Mouse (Mus musculus) embryo, embryonic 11.5 days (tissue): ENCODE measurements around the gene Slc6a17.

Source experiments
- DNase-seq: peaks from one replicate; pipeline ENCODE4 v3.0.0-alpha.2; 2012; ENCODE audit warnings: low read depth, low spot score

The Slc6a17 gene

DNA sequence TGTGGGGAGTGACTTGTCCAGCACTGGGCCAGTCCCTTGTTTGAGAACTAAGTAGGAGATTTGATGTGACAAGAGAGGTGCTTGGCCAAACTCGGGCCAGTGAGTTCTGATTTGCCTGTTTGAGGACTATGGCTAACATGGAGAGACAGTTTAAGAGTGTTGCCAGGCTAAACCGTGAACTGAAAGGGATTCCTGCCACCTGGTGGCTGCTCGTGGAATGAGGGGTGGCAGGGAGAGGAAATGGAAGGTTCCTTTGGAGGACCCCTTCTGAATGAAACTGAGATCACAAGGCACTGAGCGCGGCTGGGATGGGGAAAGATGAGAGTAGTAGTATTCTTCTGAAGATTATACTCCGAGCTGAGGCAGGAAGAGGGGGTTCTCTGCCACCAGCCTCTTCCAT lies 51.2 kb downstream of the Slc6a17 start:
- peak; percentile 63 for DNase-seq

DNA sequence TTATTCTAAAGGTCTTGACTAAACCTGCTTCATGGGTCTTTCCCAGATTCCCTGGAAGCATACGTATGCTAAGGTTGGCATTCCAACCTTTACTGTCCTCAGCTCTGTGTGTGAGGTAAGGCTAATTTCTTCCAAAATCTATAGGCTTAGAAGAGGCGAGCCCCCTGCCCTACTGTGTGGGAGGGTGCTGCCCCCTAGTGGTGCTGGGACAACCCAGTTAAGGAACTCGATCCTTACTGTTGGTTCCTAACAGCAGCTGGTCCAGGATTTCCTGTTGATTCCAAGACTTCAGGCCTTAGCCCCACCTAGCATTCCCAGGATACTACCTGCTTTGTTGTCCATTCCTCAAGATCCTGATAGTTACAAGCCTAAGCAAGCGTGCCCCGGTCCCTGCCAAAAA lies 55.7 kb downstream of the Slc6a17 start:
- DNase-seq: peak; percentile 65

DNA sequence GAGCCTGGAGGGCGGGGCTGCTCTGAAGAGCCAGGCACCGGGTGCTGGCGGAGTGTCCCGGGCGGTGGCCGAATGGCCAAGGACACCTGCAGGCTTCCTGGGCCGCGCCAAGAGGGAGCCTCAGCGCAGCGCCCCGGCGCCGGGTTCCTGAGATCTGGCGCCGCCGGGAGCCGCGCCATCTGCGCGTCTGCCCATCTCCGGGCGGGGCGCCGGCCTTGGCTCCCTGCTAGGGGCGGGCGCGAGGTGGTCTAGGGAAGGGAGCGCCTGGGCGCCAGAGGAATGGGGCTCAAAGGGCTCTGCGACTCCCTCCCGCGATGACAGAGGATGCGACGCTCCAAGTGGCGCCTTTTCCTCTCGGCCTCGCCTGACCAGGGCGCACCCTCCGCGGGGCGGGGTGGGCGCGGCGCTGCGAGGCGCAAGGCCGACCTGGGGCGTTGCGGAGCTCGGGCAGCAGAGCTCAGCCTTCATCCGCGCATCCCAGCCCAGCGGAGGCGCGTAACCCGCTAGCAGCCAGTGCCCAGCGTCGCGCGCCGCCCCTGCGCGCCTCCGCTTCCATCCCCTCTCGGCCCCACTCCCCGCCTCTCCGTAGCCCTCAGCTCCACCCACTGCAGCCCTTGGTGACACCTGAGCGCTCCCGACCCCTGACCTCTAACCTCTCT lies 57.9 kb downstream of the Slc6a17 start:
- DNase-seq: no peak

DNA sequence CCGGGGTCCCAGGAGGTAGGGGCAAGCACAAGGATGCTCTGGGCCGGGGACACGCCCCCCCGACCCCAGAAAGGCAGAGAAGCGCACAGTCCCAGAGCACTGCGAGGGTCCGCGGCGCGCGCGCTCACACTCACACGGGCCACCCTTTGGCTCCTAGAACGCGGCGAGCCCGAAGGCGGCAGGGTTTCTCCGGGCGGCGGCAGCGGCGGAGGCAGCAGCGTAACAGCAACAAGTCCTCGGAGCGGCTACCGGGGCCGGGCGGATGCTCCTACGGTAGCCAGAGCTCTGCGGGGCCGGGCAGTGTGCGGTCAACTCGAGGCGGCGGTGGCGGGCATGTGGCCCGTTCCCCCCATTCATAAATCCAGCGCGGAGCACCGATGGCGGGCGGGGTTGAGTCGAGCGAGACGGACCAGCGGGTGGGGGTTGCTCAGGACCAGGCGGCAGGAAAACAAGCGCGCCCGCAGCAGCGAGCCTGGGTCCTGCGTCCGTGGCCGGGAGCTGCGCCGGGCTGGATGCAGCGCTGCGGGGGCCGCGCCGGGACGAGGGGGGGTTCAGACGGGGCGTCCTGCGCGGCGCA lies 58.5 kb downstream of the Slc6a17 start, which contains the start of gene Kcnc4:
Gene Kcnc4 (minus strand): TSS at position 357 of the 577 bp plus-strand sequence.
- DNase-seq: no peak

DNA sequence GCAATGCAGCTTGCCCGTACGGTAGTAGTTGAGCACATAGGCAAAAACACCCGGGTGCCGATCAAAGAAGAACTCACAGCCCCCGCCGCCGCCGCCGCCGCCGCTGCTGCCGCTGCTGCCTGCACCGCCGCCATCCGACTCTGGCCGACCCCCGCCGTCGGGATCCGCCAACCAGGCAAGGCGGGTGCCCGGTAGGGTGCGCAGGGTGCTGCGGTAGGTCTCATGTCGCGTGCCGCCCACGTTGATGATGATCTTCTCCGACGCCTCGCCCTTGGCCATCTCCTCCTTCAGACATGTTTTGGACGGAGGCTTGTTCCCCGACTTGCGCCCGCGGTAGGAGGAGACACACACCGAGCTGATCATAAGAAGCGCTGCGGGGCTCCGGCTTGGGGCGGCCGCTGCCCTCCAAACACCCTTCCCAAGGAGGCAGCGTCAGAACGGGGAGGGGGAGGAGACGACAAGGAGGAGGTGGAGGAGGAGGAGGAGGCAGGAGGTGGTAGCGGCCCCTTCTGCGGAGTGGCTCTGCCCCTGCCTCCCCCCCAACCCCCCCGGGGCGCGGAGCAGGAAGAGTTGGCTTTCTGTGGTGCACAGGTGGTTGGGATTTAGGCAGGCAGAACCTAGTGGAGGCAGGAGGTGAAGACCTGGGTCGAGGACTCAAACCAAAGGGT lies 59.2 kb downstream of the Slc6a17 start:
- no peak for DNase-seq

GRCm38 (mm10) chr3:107458104-107458503 lies 59.7 kb downstream of the Slc6a17 start:
- DNase-seq: no peak

- DNase-seq: no peak
Observed at GRCm38 (mm10) chr3:107454280-107454679, 63.5 kb downstream of the Slc6a17 start.

- DNase-seq: no peak
Observed at GRCm38 (mm10) chr3:107446822-107447221, 71.0 kb downstream of the Slc6a17 start.

- DNase-seq: no peak
Observed at GRCm38 (mm10) chr3:107443866-107444265, 74.0 kb downstream of the Slc6a17 start.

DNA sequence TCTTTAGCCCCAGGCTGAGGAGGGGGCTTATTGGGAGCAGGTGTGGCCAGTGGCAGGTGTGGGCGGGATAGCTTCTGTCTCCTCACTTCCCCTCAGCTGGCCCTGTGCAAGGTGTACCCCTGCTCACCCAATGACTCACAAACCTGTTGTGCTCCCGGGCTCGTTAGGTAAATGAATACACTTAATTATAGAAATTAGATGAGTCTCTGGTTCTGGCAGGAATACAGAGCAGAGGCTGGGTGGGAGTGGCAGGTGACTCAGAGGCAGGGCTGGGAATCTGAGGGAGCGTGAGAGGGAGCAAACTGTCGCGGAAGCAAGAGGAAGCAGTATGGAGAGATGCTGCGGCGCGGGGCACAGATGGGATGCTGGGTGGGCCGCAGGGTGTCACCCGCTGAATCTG lies 75.6 kb downstream of the Slc6a17 start:
- no peak for DNase-seq

DNA sequence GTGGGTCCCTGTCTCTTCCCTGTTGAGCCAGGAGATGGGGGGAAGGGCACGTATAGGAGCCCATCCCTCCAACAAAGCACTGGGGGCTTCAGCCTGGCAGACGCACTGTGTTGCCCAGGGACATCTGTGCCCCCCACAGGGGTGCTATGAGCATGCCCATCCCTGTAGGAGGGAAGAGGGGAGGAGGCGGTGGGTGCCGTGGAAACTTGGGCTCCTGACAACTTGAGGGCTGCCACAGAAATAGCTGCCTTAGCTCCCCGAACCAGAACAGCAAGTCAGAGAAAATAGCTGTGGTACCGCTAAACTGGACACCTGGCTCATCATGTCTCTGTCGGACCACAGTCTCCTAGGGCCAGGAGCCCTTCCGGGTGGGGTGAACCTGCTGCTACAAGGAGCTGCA lies 76.5 kb downstream of the Slc6a17 start:
- DNase-seq: no peak

DNA sequence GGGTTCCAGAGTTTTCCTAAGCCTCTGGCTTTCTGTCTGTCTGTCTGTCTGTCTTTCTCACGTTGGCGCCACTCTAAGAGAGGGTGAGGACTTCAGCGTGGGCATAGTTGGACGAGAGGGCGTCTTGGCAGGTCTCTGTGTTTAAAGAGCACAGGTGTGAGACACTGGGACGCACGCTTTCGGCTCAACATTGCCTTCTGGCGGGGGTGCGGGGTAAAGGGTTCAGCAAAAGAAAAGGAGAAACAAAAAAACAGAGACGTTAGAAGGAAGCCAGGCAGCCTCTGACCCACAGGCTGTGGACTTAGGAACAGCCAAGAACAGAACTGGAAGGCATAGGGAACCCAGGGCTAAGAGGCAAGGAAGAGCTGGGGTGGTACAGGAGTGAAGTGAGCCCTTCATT lies 78.5 kb downstream of the Slc6a17 start:
- no peak for DNase-seq

- no peak for DNase-seq
Observed at GRCm38 (mm10) chr3:107437666-107438065, 80.2 kb downstream of the Slc6a17 start.

GRCm38 (mm10) chr3:107436434-107436833 lies 81.4 kb downstream of the Slc6a17 start:
- no peak for DNase-seq

- DNase-seq: no peak
Observed at GRCm38 (mm10) chr3:107433614-107434013, 84.2 kb downstream of the Slc6a17 start.

- no peak for DNase-seq
Observed at GRCm38 (mm10) chr3:107431268-107431667, 86.5 kb downstream of the Slc6a17 start.

GRCm38 (mm10) chr3:107424258-107425041 lies 93.4 kb downstream of the Slc6a17 start:
- DNase-seq: no peak

- DNase-seq: no peak
Observed at GRCm38 (mm10) chr3:107420156-107420555, 97.7 kb downstream of the Slc6a17 start.
